Mouse (Mus musculus) embryonic fibroblast, embryonic 13.5 days (primary cell): ENCODE data around the gene Impdh2.

ENCODE experiments used
- CTCF ChIP-seq: IDR thresholded peaks from 2 replicates; pipeline ENCODE4 v1.5.1; 2011; ENCODE audit warnings: mild to moderate bottlenecking, control low read depth, low read length, moderate library complexity, borderline replicate concordance; ENCODE audit not compliant: insufficient read depth
- POLR2A ChIP-seq: IDR thresholded peaks from 2 replicates; pipeline ENCODE4 v1.6.1; 2011; ENCODE audit warnings: low read depth, mild to moderate bottlenecking, control low read depth, low read length, moderate library complexity

- peak; percentile 76; the same call in 1 of the 2 replicates for TF ChIP-seq CTCF
- no peak; the same call in 1 of the 2 replicates for TF ChIP-seq POLR2A
Observed at GRCm38 (mm10) chr9:108570207-108570896, 10.3 kb downstream of the Impdh2 start.
